Mouse (Mus musculus): ENCODE results near the gene Cyp2c70. TPM values are rescaled to one million over a fixed set of nuclear protein-coding genes. Genes with fewer than 3 reads are reported as not detected.

Cyp2c70 gene
- polyA plus RNA-seq (2012; rRNA removed): not detected in 2 replicates

DNA sequence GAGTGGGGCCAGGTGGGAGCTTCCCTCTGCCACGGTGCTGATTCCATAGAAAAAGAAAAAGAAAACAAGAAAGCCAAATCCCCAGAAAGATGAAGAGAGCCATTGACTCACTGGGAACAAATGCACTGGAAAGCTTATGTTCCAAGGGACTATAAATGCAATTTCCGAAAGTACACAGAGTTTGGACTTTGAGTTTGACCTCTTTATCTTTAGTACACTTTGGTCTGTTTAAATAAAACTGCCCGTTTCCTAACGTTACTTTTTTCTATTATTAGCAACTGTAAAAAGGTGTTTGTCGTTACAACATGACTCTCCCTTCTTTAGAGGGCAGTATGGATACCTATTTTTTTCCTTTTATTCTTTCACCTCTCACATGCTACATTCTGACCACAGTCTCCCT is at the start of gene Cyp2c70:
Cyp2c70 (minus strand) TSS at position 174 of the 400 bp plus-strand sequence.
- H3K4me3 ChIP-seq (ENCODE audit: insufficient read depth, low read depth, low read length): no peak within 1 kb of the TSS
- no peaks in the 10 kb centered on the region for H3K27me3 ChIP-seq (replicated peaks; ENCODE audit: control insufficient read depth, insufficient read depth, low read length)
- H3K27ac ChIP-seq (ENCODE audit: insufficient read depth, low read depth, low read length): no peak within 1 kb of the TSS
- H3K4me1 ChIP-seq (ENCODE audit: control insufficient read depth, insufficient read depth, low read length): no peaks in the 10 kb centered on the region
- no peaks in the 10 kb centered on the region for H3K36me3 ChIP-seq (ENCODE audit: control insufficient read depth, insufficient read depth, low read length)
- no peak for TF ChIP-seq POLR2A (IDR thresholded peaks at IDR 0.05; ENCODE audit: low read depth, low read length)
- TF ChIP-seq CTCF (conservative IDR thresholded peaks at IDR 0.05; ENCODE audit: insufficient read depth, insufficient read length, low read depth, low read length): no peak
- DNase-seq: no peak
- 64% methylated on average over 5 of the region's 5 CpGs for WGBS

DNA sequence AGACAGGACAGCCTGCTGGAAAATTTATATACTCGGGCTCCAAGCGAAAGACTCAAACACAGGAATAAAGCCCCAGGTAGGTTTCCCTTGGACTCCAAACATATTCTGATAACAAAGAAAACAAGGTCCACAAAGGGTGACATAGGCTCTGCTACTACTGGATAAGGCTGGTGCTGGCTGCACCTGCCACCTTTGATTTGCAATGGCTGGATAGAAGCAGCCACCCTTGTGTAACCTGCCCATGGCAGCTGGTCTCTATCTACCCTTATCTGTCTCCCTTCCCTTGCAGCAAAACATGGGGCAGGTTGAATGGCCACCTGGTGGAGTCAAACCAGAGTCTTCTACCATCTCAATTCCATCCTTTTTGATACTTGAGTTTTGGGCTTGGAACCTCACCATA is 45.4 kb upstream of the Cyp2c70 start:
- 87% methylated on average over 2 of the region's 2 CpGs for WGBS

DNA sequence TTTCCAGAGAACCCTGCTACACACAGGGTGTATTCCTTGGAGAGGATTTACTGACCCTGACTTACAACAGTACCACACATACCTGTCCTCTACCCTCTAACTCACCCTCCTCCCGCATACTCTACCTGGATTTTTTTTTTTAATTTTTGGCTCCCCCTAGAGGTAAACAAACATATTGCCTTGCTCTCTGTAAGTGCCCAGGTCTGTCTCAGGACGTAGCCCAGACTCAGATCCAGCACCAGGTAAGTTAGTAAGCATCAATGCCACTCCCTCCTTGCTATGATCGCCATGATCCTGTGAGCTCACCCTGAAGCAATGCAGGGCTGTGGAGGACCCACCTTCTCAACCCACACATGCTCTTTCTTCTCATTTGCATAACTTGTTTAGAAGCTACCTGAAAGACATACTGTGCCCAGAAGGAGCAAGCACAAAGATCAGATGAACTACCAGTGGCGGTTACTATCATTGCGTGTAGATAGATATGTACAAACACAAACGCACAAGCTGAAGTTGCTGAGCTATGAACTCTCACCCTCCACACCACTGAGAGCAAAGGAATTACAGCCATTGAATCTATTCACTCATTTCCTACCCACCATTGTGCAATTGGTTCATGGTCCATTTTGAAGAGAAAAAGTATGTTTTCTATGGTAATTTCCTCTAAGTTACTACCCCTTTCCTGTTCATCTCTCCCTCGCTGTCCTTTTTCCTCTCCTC is 44.9 kb upstream of the Cyp2c70 start:
- no peaks in the 10 kb centered on the region for H3K4me1 ChIP-seq (ENCODE audit: control insufficient read depth, insufficient read depth, low read length)
- H3K36me3 ChIP-seq (ENCODE audit: control insufficient read depth, insufficient read depth, low read length): no peaks in the 10 kb centered on the region
- H3K4me3 ChIP-seq (ENCODE audit: insufficient read depth, low read depth, low read length): no peak overlapping the region
- H3K27ac ChIP-seq (ENCODE audit: insufficient read depth, low read depth, low read length): no peak overlapping the region
- TF ChIP-seq CTCF (conservative IDR thresholded peaks at IDR 0.05; ENCODE audit: insufficient read depth, insufficient read length, low read depth, low read length) (peak; percentile 23; the same call in 1 of the 2 replicates), POLR2A (IDR thresholded peaks at IDR 0.05; ENCODE audit: low read depth, low read length) (no peak)
- 66% methylated on average over 7 of the region's 7 CpGs for WGBS
- H3K27me3 ChIP-seq (replicated peaks; ENCODE audit: control insufficient read depth, insufficient read depth, low read length): no peaks in the 10 kb centered on the region
- DNase-seq: no peak

More for the DNA sequence above, 45.4 kb upstream of the Cyp2c70 start:
- no peaks in the 10 kb centered on the region for H3K36me3 ChIP-seq (ENCODE audit: control insufficient read depth, insufficient read depth, low read length)
- H3K27ac ChIP-seq (ENCODE audit: insufficient read depth, low read depth, low read length): no peak overlapping the region
- TF ChIP-seq CTCF (conservative IDR thresholded peaks at IDR 0.05; ENCODE audit: insufficient read depth, insufficient read length, low read depth, low read length): no peak
- TF ChIP-seq POLR2A (IDR thresholded peaks at IDR 0.05; ENCODE audit: low read depth, low read length): no peak
- H3K27me3 ChIP-seq (replicated peaks; ENCODE audit: control insufficient read depth, insufficient read depth, low read length): no peaks in the 10 kb centered on the region
- no peaks in the 10 kb centered on the region for H3K4me1 ChIP-seq (ENCODE audit: control insufficient read depth, insufficient read depth, low read length)
- H3K4me3 ChIP-seq (ENCODE audit: insufficient read depth, low read depth, low read length): no peak overlapping the region
- DNase-seq: no peak

DNA sequence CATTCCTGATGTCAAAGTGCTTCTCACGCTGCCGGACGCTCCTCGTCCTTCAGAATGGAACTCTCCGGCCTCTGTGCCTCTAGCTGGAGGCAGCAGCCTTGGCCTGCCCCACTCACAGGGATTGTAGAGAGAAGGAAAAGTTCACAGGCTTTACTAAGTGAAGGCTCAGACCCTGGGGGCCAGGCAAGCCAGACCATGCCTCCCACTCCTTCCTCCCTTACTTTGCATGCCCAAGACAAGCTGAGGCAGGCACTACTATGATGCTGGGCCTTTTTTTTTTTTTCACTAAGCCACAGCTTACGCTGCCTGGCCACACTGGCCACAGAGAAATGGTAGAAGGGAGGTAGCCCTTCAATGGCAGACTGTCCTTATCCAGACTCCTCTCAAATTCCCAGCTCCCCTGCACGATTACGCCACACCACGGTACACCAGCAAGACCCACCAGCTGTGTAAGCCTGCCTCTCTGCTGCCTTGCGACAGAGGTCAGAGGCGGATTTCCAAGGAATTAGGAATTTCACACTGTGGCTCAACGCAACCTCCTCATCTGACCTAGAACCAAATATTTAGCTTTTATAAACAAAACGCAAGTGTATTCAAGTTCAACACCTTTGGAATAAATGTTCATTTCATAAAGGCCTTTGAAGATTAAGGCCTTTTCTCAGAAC is 44.1 kb upstream of the Cyp2c70 start:
- H3K27ac ChIP-seq (ENCODE audit: insufficient read depth, low read depth, low read length): no peak overlapping the region
- H3K36me3 ChIP-seq (ENCODE audit: control insufficient read depth, insufficient read depth, low read length): no peaks in the 10 kb centered on the region
- no peak for TF ChIP-seq POLR2A (IDR thresholded peaks at IDR 0.05; ENCODE audit: low read depth, low read length)
- no peak for TF ChIP-seq CTCF (conservative IDR thresholded peaks at IDR 0.05; ENCODE audit: insufficient read depth, insufficient read length, low read depth, low read length)
- H3K4me3 ChIP-seq (ENCODE audit: insufficient read depth, low read depth, low read length): no peak overlapping the region
- 71% methylated on average over 13 of the region's 13 CpGs for WGBS
- DNase-seq: peak; percentile 40
- no peaks in the 10 kb centered on the region for H3K4me1 ChIP-seq (ENCODE audit: control insufficient read depth, insufficient read depth, low read length)
- no peaks in the 10 kb centered on the region for H3K27me3 ChIP-seq (replicated peaks; ENCODE audit: control insufficient read depth, insufficient read depth, low read length)

DNA sequence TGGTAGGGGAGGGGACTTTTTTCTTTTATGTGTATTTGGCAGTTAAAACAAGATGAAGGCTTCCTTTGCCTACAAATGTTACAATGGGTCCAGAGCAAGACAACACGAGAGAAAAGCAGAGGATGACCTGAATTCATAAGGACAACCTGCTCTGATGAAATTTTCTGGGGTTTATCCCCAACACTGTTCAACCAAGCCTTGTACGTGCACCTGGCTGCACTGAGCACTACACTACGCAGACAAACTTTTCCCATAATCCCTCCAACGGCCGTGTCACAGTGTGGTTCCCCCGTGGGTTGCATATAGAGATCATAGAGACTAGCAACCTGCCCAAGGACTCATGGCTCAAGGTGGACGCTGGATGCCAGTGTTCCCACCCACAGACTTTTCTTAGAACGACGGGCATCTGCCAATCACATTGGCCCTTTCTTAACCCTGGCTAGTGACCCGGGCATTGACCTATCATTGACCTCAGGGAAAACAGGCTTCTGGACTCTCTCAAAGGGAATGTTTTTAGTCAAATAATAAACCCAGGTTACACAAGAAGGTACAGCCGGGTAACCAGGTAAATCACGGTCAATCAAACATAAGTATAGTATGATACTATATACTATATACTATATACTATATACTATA is 39.5 kb upstream of the Cyp2c70 start:
- peak; percentile 64 for DNase-seq
- Histone ChIP-seq H3K36me3 (ENCODE audit: control insufficient read depth, insufficient read depth, low read length) (no peaks in the 10 kb centered on the region), H3K27ac (ENCODE audit: insufficient read depth, low read depth, low read length) (no peak overlapping the region), H3K4me3 (ENCODE audit: insufficient read depth, low read depth, low read length) (no peak overlapping the region), H3K4me1 (ENCODE audit: control insufficient read depth, insufficient read depth, low read length) (no peaks in the 10 kb centered on the region), H3K27me3 (replicated peaks; ENCODE audit: control insufficient read depth, insufficient read depth, low read length) (no peaks in the 10 kb centered on the region)
- WGBS: 75% methylated on average over 12 of the region's 12 CpGs
- no peak for TF ChIP-seq POLR2A (IDR thresholded peaks at IDR 0.05; ENCODE audit: low read depth, low read length)
- TF ChIP-seq CTCF (conservative IDR thresholded peaks at IDR 0.05; ENCODE audit: insufficient read depth, insufficient read length, low read depth, low read length): no peak

DNA sequence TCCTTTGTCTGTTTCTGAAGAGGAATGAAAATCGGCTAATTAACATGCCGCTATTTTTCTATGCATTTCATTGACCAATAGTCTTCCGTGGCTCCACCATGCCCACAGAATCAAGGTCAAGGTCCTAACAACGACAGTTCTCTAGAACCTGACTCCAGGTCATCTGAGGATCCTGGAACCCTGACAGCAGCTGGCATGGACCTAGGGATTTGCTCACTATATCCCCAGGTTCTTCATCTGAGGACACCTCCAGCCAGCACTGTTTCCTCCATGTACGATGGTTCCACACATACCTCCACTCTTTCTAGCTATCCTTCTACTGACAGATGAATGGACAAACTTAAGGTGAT is 38.6 kb upstream of the Cyp2c70 start:
- TF ChIP-seq CTCF (conservative IDR thresholded peaks at IDR 0.05; ENCODE audit: insufficient read depth, insufficient read length, low read depth, low read length) (no peak), POLR2A (IDR thresholded peaks at IDR 0.05; ENCODE audit: low read depth, low read length) (no peak)
- no peak overlapping the region for H3K27ac ChIP-seq (ENCODE audit: insufficient read depth, low read depth, low read length)
- no peaks in the 10 kb centered on the region for H3K36me3 ChIP-seq (ENCODE audit: control insufficient read depth, insufficient read depth, low read length)
- peak; percentile 76 for DNase-seq
- WGBS: 47% methylated on average over 5 of the region's 5 CpGs
- no peaks in the 10 kb centered on the region for H3K27me3 ChIP-seq (replicated peaks; ENCODE audit: control insufficient read depth, insufficient read depth, low read length)
- H3K4me3 ChIP-seq (ENCODE audit: insufficient read depth, low read depth, low read length): no peak overlapping the region
- H3K4me1 ChIP-seq (ENCODE audit: control insufficient read depth, insufficient read depth, low read length): no peaks in the 10 kb centered on the region
